Mouse (Mus musculus) heart, embryonic 13.5 days (tissue): Measurements from ENCODE around the gene Fam71e1. TPM values are rescaled to one million over a fixed set of nuclear protein-coding genes. Genes with fewer than 3 reads are reported as not detected.

ENCODE experiments used
- ATAC-seq: fragments of 200-750 bp; cut with Nextera tagmentation; 2 replicates; pipeline ENCODE4 v1.8.0; 2017; ENCODE audit warnings: moderate TSS enrichment; ENCODE audit not compliant: insufficient number of reproducible peaks, low FRiP score, low TSS enrichment; ENCODE audit errors: extremely low read depth
- H3K27ac ChIP-seq: fragments of 300-500 bp; sonication (generic); replicated peaks from 2 replicates; pipeline ENCODE4 v1.5.1; 2015; ENCODE audit warnings: moderate library complexity, mild to moderate bottlenecking, inconsistent platforms
- H3K27me3 ChIP-seq: fragments of 300-500 bp; sonication (generic); replicated peaks from 2 replicates; pipeline ENCODE4 v1.6.1; 2015; ENCODE audit warnings: mild to moderate bottlenecking, inconsistent platforms
- H3K36me3 ChIP-seq: fragments of 300-500 bp; sonication (generic); 2 replicates; pipeline ENCODE4 v1.6.1; 2015; ENCODE audit warnings: mild to moderate bottlenecking, inconsistent platforms
- H3K4me1 ChIP-seq: fragments of 300-500 bp; sonication (generic); 2 replicates; pipeline ENCODE4 v1.6.1; 2015; ENCODE audit warnings: inconsistent platforms
- H3K4me2 ChIP-seq: fragments of 300-500 bp; sonication (generic); 2 replicates; pipeline ENCODE4 v1.6.1; 2015; ENCODE audit warnings: inconsistent platforms, mild to moderate bottlenecking, moderate library complexity
- H3K4me3 ChIP-seq: fragments of 300-500 bp; sonication (generic); 2 replicates; pipeline ENCODE4 v1.5.1; 2015; ENCODE audit warnings: moderate library complexity, mild to moderate bottlenecking, inconsistent platforms
- H3K9ac ChIP-seq: fragments of 300-500 bp; sonication (generic); 2 replicates; pipeline ENCODE4 v1.6.1; 2015; ENCODE audit warnings: inconsistent platforms, mild to moderate bottlenecking, moderate library complexity
- H3K9me3 ChIP-seq: fragments of 300-500 bp; sonication (generic); 2 replicates; pipeline ENCODE4 v1.6.1; 2016; ENCODE audit warnings: inconsistent platforms
- WGBS: fragments of 180-500 bp; shearing (Covaris S2); methylation state at CpG from one replicate; pipeline ENCODE4 v1.1.7; 2015; ENCODE audit warnings: mixed read lengths; 5-methylcytosine and 5-hydroxymethylcytosine counted together
- polyA plus RNA-seq: library from polyadenylated mRNA; unstranded; fragments of >200 nt; fragmentation: Nextera tagmentation; extraction: Ambion mirVana; gene quantifications from 2 replicates; pipeline ENCODE4 v1.2.1, GENCODE M21; 2015

The Fam71e1 gene
- polyA plus RNA-seq, 1 experiment from 2014 or later: 9.1 TPM

- no peaks in the 10 kb centered on the region for H3K9me3 ChIP-seq
- H3K36me3 ChIP-seq: peaks cover 43% of the 10 kb centered on the region
- H3K9ac ChIP-seq: no peak overlapping the region
- H3K4me2 ChIP-seq: no peak overlapping the region
- WGBS: 29% methylated on average over 5 of the region's 5 CpGs
- no peak for ATAC-seq
- H3K4me1 ChIP-seq: peaks cover 12% of the 10 kb centered on the region
- H3K27me3 ChIP-seq: peaks cover 39% of the 10 kb centered on the region
- H3K27ac ChIP-seq: no peak overlapping the region
- H3K4me3 ChIP-seq: no peak overlapping the region
Observed at GRCm38 (mm10) chr7:44531207-44531606, 34.8 kb downstream of the Fam71e1 start.

DNA sequence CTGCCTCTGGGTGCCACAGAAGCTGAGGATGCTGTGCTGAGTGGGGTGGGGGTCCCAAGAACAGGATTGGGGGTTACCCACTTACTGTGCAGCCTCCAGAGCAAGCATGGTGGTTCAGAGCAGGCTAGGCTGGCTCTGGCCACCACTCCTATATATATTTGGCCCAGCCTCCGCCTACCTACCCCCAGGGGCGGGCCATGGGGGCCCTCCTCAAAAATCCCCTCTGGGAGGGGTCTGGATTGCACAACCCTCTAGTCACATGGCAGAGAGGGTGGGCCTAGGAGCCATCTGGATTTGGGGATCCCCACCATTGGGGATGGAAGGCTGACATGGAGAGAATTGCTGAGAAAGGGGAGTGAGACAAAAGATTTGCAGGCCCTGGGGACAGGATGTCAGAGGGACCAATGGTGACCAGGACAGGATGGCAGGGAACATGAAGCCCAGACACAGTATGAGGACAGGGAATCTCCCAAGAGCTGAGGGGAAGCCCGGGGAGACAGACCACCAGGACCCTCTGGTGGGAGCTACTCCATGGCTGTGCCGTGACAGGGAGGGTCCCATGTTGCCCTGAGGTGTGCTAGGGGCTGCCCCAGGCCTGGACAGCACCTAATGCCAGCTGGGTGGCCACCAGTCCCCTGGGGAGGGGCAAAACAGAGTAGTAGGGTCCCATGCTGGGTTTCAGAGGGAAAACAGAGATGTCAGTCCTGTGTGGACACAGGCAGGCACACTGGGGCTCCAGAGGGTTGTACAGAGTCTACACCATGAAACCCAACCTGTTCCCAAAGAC is 35.8 kb downstream of the Fam71e1 start, which contains the start of gene Spib:
Gene Spib (minus strand): TSS at position 126 of the 787 bp plus-strand sequence.
- H3K9me3 ChIP-seq: no peaks in the 10 kb centered on the region
- peaks cover 51% of the 10 kb centered on the region for H3K36me3 ChIP-seq
- no peak within 1 kb of the TSS for H3K4me3 ChIP-seq
- no peak within 1 kb of the TSS for H3K27ac ChIP-seq
- no peak within 1 kb of the TSS for H3K9ac ChIP-seq
- no peak for ATAC-seq
- WGBS: 77% methylated on average over 4 of the region's 4 CpGs
- peaks cover 30% of the 10 kb centered on the region for H3K27me3 ChIP-seq
- peaks cover 21% of the 10 kb centered on the region for H3K4me1 ChIP-seq
- H3K4me2 ChIP-seq: no peak within 1 kb of the TSS

DNA sequence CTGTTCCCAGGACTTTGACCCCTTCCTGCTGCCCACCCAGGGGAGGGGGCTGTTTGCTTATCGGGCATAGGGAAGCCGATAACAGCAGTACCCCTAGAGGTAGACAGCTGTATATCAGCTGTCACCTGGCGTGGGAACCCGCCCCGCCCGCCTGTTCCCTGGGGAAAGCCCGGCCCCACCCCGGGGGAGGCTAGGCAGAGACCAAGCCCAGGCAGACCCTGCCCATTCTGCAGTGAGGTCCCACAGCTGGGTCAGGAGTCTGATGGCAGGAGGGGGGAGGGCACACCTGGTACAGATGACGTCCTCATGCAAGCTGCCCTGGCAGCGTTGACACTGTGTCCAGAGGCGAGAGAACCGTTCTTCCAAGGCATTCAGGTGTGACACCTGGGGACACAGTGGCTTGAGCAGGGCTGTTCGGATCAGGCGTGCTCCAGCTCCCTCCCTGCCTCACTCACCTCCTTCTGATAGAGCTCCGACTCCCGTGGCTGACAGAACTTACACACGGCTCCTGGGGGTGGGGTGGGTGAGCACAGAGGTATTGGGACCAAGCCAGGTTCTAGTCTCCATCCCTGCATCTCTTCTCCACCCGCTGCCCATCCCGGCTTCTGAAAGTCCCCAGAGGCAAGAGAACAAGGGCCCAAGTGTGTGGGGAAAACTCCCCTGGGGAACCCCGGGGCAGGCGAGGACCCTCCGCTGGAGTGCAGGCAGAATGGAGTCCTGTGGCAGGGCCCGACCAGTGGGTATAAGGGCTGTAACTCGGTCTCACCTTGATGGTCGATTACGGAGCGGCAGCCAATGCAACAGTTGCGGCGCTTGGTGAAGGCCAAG is 36.8 kb downstream of the Fam71e1 start:
- WGBS: 81% methylated on average over 29 of the region's 29 CpGs
- Histone ChIP-seq H3K9ac (no peak overlapping the region), H3K4me3 (no peak overlapping the region), H3K4me2 (no peak overlapping the region), H3K9me3 (no peaks in the 10 kb centered on the region), H3K27me3 (peaks cover 23% of the 10 kb centered on the region), H3K36me3 (peaks cover 61% of the 10 kb centered on the region), H3K4me1 (peaks cover 16% of the 10 kb centered on the region), H3K27ac (no peak overlapping the region)
- ATAC-seq: no peak

DNA sequence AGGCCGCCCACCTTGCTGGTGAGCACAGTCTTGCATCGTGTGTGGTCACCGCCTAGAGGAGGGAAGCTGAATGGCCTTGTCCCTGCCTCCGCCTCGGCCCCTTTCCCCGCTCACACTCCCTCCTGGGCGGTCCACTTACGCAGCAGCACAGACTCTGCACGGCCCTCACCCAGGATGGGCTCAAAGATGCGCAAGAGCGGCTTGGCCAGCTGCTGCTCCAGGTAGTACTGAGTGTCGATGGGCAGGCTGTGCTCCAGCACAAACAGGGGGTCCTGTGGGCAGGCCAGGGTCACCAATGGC is 37.3 kb downstream of the Fam71e1 start:
- H3K9me3 ChIP-seq: no peaks in the 10 kb centered on the region
- H3K36me3 ChIP-seq: peaks cover 67% of the 10 kb centered on the region
- no peak overlapping the region for H3K27ac ChIP-seq
- H3K4me3 ChIP-seq: no peak overlapping the region
- no peak overlapping the region for H3K9ac ChIP-seq
- H3K27me3 ChIP-seq: peaks cover 17% of the 10 kb centered on the region
- no peak for ATAC-seq
- WGBS: 83% methylated on average over 12 of the region's 12 CpGs
- no peak overlapping the region for H3K4me2 ChIP-seq
- H3K4me1 ChIP-seq: peaks cover 12% of the 10 kb centered on the region

DNA sequence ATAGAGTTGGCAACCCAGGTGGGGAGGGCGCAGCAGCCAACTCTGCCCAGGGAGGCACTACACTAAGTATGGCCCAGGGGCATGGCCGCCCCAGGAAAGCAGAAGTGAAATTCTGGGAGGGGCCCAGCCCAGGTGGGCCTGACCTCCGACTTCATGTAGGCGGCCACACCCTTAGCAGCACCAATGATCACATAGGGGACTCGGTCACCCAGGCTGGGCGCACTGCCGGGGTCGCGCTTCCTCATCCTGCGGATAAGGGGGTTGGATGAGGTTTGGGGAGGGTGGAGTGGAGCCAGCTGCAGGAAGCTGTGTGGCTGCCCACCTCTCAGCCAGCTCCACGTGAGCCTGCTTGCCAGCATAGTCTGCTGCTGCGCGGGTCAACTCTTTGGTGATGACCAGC is 37.9 kb downstream of the Fam71e1 start:
- WGBS: 88% methylated on average over 13 of the region's 13 CpGs
- Histone ChIP-seq H3K27ac (no peak overlapping the region), H3K9ac (no peak overlapping the region), H3K27me3 (peaks cover 12% of the 10 kb centered on the region), H3K4me3 (no peak overlapping the region), H3K9me3 (no peaks in the 10 kb centered on the region), H3K4me2 (no peak overlapping the region), H3K4me1 (peaks cover 12% of the 10 kb centered on the region), H3K36me3 (peaks cover 72% of the 10 kb centered on the region)
- ATAC-seq: no peak

GRCm38 (mm10) chr7:44534656-44535441 is 38.5 kb downstream of the Fam71e1 start:
- no peak overlapping the region for H3K27ac ChIP-seq
- H3K36me3 ChIP-seq: peaks cover 78% of the 10 kb centered on the region
- H3K4me1 ChIP-seq: peaks cover 12% of the 10 kb centered on the region
- no peak overlapping the region for H3K4me3 ChIP-seq
- no peak overlapping the region for H3K9ac ChIP-seq
- no peaks in the 10 kb centered on the region for H3K9me3 ChIP-seq
- H3K27me3 ChIP-seq: 0 out of 2 replicates have a peak, but pooled peaks cover 6% of the 10 kb centered on the region
- no peak for ATAC-seq
- no peak overlapping the region for H3K4me2 ChIP-seq
- WGBS: 86% methylated on average over 19 of the region's 19 CpGs

- Histone ChIP-seq H3K9ac (0 out of 2 replicates have a peak overlapping the region, but pooled peaks have one; percentile 56), H3K4me3 (no peak overlapping the region), H3K27ac (no peak overlapping the region), H3K4me2 (no peak overlapping the region), H3K36me3 (peaks cover 89% of the 10 kb centered on the region), H3K9me3 (no peaks in the 10 kb centered on the region), H3K27me3 (no peaks in the 10 kb centered on the region), H3K4me1 (peaks cover 12% of the 10 kb centered on the region)
- WGBS: 88% methylated on average over 27 of the region's 27 CpGs
- no peak for ATAC-seq
Observed at GRCm38 (mm10) chr7:44535657-44536589, 39.5 kb downstream of the Fam71e1 start.

- Histone ChIP-seq H3K9ac (peak overlapping the region; percentile 56; the same call in 1 of the 2 replicates), H3K4me1 (peaks cover 12% of the 10 kb centered on the region), H3K9me3 (no peaks in the 10 kb centered on the region), H3K27ac (no peak overlapping the region), H3K36me3 (peaks cover 96% of the 10 kb centered on the region), H3K27me3 (no peaks in the 10 kb centered on the region), H3K4me3 (no peak overlapping the region), H3K4me2 (no peak overlapping the region)
- WGBS: 70% methylated on average over 6 of the region's 6 CpGs
- no peak for ATAC-seq
Observed at GRCm38 (mm10) chr7:44536590-44536968, 40.2 kb downstream of the Fam71e1 start.

DNA sequence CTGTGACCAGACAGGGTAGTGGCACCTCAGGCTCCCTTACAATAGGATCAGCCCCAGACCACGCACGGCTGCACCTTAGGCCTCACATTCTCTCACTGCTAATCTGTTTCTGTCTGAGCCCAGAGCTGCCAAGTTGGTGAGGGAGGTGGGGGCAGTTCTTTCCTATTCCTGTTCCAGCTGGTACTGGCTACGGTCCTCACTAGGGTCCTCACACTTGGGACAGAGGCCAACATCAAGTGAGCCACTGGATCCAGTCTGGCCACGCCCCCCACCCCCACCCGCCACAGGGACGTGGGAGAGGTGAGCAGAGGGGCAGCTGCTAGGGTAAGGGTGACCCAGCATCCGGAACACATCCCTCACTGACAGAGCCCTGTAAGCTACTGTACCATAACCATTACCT is 40.6 kb downstream of the Fam71e1 start:
- H3K4me2 ChIP-seq: no peak overlapping the region
- peak overlapping the region; percentile 56; the same call in 1 of the 2 replicates for H3K9ac ChIP-seq
- peaks cover 12% of the 10 kb centered on the region for H3K4me1 ChIP-seq
- H3K4me3 ChIP-seq: no peak overlapping the region
- H3K27me3 ChIP-seq: no peaks in the 10 kb centered on the region
- H3K36me3 ChIP-seq: peaks cover 99% of the 10 kb centered on the region
- 75% methylated on average over 7 of the region's 7 CpGs for WGBS
- no peak for ATAC-seq
- no peak overlapping the region for H3K27ac ChIP-seq
- H3K9me3 ChIP-seq: no peaks in the 10 kb centered on the region

DNA sequence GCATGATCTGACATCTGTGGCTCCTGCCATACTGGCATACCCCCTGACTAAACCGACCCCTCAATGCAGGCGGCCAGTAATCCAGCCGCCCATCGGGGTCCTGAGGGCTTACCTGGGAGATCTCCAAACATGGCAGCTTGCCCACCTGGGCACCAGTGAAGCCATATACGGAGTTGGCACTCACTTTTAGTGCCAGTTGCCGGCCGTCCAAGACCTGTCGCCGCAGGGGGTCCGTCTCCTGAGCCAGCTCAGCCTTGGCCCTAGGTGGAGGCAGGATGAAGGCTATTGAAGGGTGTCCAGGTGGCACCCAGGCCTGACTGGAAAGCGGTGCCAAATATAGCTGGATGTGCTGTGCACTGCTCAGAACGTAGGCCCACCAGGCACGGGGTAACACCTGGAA is 41.1 kb downstream of the Fam71e1 start:
- Histone ChIP-seq H3K9ac (no peak overlapping the region), H3K4me3 (no peak overlapping the region), H3K27me3 (no peaks in the 10 kb centered on the region), H3K9me3 (no peaks in the 10 kb centered on the region), H3K36me3 (peaks cover 99% of the 10 kb centered on the region), H3K4me2 (no peak overlapping the region), H3K4me1 (peaks cover 12% of the 10 kb centered on the region), H3K27ac (no peak overlapping the region)
- ATAC-seq: no peak
- 91% methylated on average over 13 of the region's 13 CpGs for WGBS
